Mouse (Mus musculus) bone marrow, adult 2 months (tissue): Measurements from ENCODE around the gene Olfr488.

Source experiments
- CTCF ChIP-seq: fragments of 200-500 bp; IDR thresholded peaks from 2 replicates; pipeline ENCODE4 v1.5.1; 2011; ENCODE audit warnings: low read length, control low read depth; ENCODE audit not compliant: control insufficient read depth, insufficient read depth
- POLR2A ChIP-seq: fragments of 200-500 bp; IDR thresholded peaks from 2 replicates; pipeline ENCODE4 v1.6.1; 2011; ENCODE audit warnings: low read depth, mild to moderate bottlenecking, control low read depth, low read length, borderline replicate concordance; ENCODE audit not compliant: control insufficient read depth

DNA sequence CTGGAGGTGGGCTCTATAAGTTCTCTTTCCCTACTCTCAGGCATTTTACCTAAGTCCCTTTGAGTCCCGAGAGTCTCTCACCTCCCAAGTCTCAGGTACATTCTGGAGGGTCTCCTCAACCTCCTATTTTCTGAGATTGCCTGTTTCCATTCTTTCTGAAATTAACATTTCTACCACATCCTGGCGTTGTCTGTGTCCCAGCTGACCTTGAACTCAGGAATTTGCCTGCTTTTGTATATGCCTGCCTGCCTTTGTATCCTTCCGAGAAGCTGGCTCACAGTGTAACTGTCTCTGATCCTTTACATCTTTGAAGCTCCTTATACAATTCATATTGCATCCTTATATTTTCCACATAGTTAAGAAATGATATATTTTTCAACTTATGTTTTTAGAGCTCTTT lies 24.6 kb downstream of the Olfr488 start:
- TF ChIP-seq POLR2A (no peak), CTCF (no peak)
